Mouse (Mus musculus) retina, postnatal 1 day (tissue): ENCODE measurements at regions not wholly inside any gene's neighbourhood (a gene's known extent, or its start where the extent isn't known, plus 50 kb on each side); places are given as distances from the start of the nearest gene placed in this dataset.

ENCODE experiments used
- DNase-seq: peaks from one replicate; pipeline ENCODE4 v3.0.0-alpha.2; 2012

GRCm38 (mm10) chr13:6260321-6260865 lies 287.6 kb upstream of the Pitrm1 start:
- no peak for DNase-seq

GRCm38 (mm10) chr13:6261458-6261857 lies 286.5 kb upstream of the Pitrm1 start:
- no peak for DNase-seq

GRCm38 (mm10) chr13:6270546-6270945 lies 277.4 kb upstream of the Pitrm1 start:
- DNase-seq: no peak

GRCm38 (mm10) chr13:6272932-6273331 lies 275.0 kb upstream of the Pitrm1 start:
- no peak for DNase-seq

- DNase-seq: no peak
Measured at GRCm38 (mm10) chr13:6280073-6280472, 267.9 kb upstream of the Pitrm1 start.

GRCm38 (mm10) chr13:6288109-6288508 lies 259.8 kb upstream of the Pitrm1 start:
- no peak for DNase-seq

- peak; percentile 24 for DNase-seq
Measured at GRCm38 (mm10) chr13:6292098-6292497, 255.9 kb upstream of the Pitrm1 start.

- no peak for DNase-seq
Measured at GRCm38 (mm10) chr13:6305718-6306117, 242.2 kb upstream of the Pitrm1 start.

GRCm38 (mm10) chr13:6306616-6306988 lies 241.3 kb upstream of the Pitrm1 start:
- no peak for DNase-seq

GRCm38 (mm10) chr13:6306989-6307917 lies 240.7 kb upstream of the Pitrm1 start:
- no peak for DNase-seq

- DNase-seq: no peak
Measured at GRCm38 (mm10) chr13:6316201-6316600, 231.7 kb upstream of the Pitrm1 start.

GRCm38 (mm10) chr13:6323948-6324347 lies 224.0 kb upstream of the Pitrm1 start:
- DNase-seq: no peak

- DNase-seq: peak; percentile 17
Measured at GRCm38 (mm10) chr13:6330320-6330950, 217.5 kb upstream of the Pitrm1 start.

- peak; percentile 43 for DNase-seq
Measured at GRCm38 (mm10) chr13:6340157-6340556, 207.8 kb upstream of the Pitrm1 start.

- no peak for DNase-seq
Measured at GRCm38 (mm10) chr13:6341102-6341737, 206.7 kb upstream of the Pitrm1 start.

- DNase-seq: peak; percentile 13
Measured at GRCm38 (mm10) chr13:6365169-6365568, 182.8 kb upstream of the Pitrm1 start.

GRCm38 (mm10) chr13:6367661-6368060 lies 180.3 kb upstream of the Pitrm1 start:
- no peak for DNase-seq

GRCm38 (mm10) chr13:6374570-6375173 lies 173.3 kb upstream of the Pitrm1 start:
- no peak for DNase-seq

- no peak for DNase-seq
Measured at GRCm38 (mm10) chr13:6377919-6378318, 170.0 kb upstream of the Pitrm1 start.

GRCm38 (mm10) chr13:6395562-6396223 lies 152.3 kb upstream of the Pitrm1 start:
- peak; percentile 19 for DNase-seq

- no peak for DNase-seq
Measured at GRCm38 (mm10) chr13:6397648-6398047, 150.3 kb upstream of the Pitrm1 start.

GRCm38 (mm10) chr13:6431821-6432220 lies 116.1 kb upstream of the Pitrm1 start:
- no peak for DNase-seq
